Mouse (Mus musculus) colon, adult 2 months (tissue): ENCODE measurements around the gene Bub3. TPM values are rescaled to one million over a fixed set of nuclear protein-coding genes. Genes with fewer than 3 reads are reported as not detected.

Source experiments
- polyA plus RNA-seq: library from polyadenylated mRNA; depleted of rRNA; stranded (reverse); fragments of >200 nt; gene quantifications from 2 replicates; pipeline ENCODE4 v1.2.3, GENCODE M21; 2012; rRNA removed

Bub3 gene
- polyA plus RNA-seq, result 44.6 and 47.3 TPM in 2 replicates

GRCm38 (mm10) chr7:131559986-131560696 lies at the start of gene Bub3:
Bub3 (plus strand) TSS chr7:131560222.

GRCm38 (mm10) chr7:131542115-131542871 lies 17.7 kb upstream of the Bub3 start, which contains the start of gene Hmx3:
Hmx3 (plus strand) TSS chr7:131542867.

DNA sequence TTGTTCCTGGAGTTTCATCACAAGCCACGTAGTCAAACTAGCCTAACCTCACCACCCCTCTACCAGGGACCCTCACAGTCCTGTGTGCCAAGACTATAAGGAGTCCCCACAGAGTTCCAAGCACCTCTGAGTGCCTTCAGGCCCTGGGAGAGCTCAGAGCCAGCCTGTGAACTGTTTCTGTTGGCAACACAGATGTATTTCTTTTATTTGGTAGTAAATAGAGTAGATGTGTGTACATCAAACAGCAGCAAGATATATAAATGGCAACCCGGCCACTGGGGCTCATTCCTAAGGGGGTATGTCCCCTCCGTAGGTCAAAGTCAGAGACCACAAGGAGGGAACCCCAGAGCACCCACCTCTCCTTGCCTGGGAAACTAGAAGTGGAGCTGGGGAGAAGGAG lies 11.5 kb upstream of the Bub3 start, which contains the start of gene Hmx2:
Gene Hmx2, plus strand, starts transcription at position 301 of the 400 bp plus-strand sequence.

Other genes starting within 250 kb of the Bub3 start
- gene Cuzd1, start 237.9 kb upstream of the Bub3 start, polyA plus RNA-seq, result 5.2 TPM in 1 of 2 replicates, not detected in the other
- gene Fam24b, start 230.7 kb upstream of the Bub3 start, polyA plus RNA-seq, result not detected in 2 replicates
- gene Fam24a, start 226.4 kb upstream of the Bub3 start, polyA plus RNA-seq, result not detected in 2 replicates
- gene 2310057M21Rik, start 197.5 kb upstream of the Bub3 start, polyA plus RNA-seq, result 1.7 and 2.5 TPM in 2 replicates
- gene Pstk, start 189.1 kb upstream of the Bub3 start, polyA plus RNA-seq, result 61.4 and 76.9 TPM in 2 replicates
- 6.4 and 7.0 TPM in 2 replicates for gene Ikzf5, start 149.7 kb upstream of the Bub3 start, polyA plus RNA-seq
- 2.7 and 3.2 TPM in 2 replicates for gene Acadsb, start 149.6 kb upstream of the Bub3 start, polyA plus RNA-seq
- 4.1 and 4.6 TPM in 2 replicates for gene Hmx3, start 17.4 kb upstream of the Bub3 start, polyA plus RNA-seq
- gene Hmx2, start 11.4 kb upstream of the Bub3 start, polyA plus RNA-seq, result 1.1 TPM in 2 replicates